Mouse (Mus musculus) small intestine, adult 2 months (tissue): Measurements from ENCODE around the gene Acp7.

ENCODE experiments used
- CTCF ChIP-seq: fragments of 200-500 bp; IDR thresholded peaks from 2 replicates; pipeline ENCODE4 v1.5.1; 2012; ENCODE audit warnings: low read depth, mild to moderate bottlenecking, control low read depth, inconsistent platforms, low read length, moderate library complexity, mixed read lengths; ENCODE audit not compliant: insufficient replicate concordance, insufficient read length; ENCODE audit errors: extremely low read depth
- POLR2A ChIP-seq: fragments of 200-500 bp; IDR thresholded peaks from 2 replicates; pipeline ENCODE4 v1.6.1; 2012; ENCODE audit warnings: low read depth, mild to moderate bottlenecking, control low read depth, inconsistent platforms, low read length, moderate library complexity

GRCm38 (mm10) chr7:28631073-28631472 lies at the start of gene Acp7:
- TF ChIP-seq POLR2A (no peak), CTCF (no peak)
